Mouse (Mus musculus): ENCODE results near the gene Ssrp1. TPM values are rescaled to one million over a fixed set of nuclear protein-coding genes. Genes with fewer than 3 reads are reported as not detected.

Gene Ssrp1
- polyA plus RNA-seq, 1 experiment from 2014 or later, result 244 TPM

DNA sequence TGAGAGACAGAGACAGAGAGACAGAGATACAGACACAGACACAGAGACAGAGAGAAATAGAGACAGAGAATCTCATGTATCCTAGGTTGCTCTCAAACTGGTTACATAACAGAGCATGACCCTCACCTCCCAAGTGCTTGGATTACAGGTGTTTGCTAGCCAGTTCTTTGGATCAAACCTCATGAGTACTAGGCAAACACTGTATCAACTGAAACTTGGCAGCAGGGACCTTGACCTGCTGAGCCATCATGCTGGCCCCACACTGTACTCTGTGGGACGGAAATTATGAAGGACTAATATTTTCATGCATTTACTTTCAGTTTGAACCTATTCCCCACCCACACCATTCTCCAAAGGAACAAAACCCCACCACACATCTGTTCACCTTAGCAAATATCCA, 56.3 kb downstream of the Ssrp1 start:
- no peak overlapping the region for H3K27ac ChIP-seq (ENCODE audit: low read length)
- no peak overlapping the region for H3K4me3 ChIP-seq (ENCODE audit: low read length)
- ATAC-seq, result peak; percentile 67
- no peak overlapping the region for H3K9ac ChIP-seq (ENCODE audit: low read depth, low read length)
- H3K9me3 ChIP-seq (ENCODE audit: control insufficient read depth, low read length), result no peaks in the 10 kb centered on the region
- peaks cover 14% of the 10 kb centered on the region for H3K4me1 ChIP-seq (ENCODE audit: control insufficient read depth, insufficient read depth, low read length)
- no peaks in the 10 kb centered on the region for H3K27me3 ChIP-seq (replicated peaks; ENCODE audit: control insufficient read depth, insufficient read depth, low read length)
- H3K4me2 ChIP-seq (ENCODE audit: low read depth, low read length), result no peak overlapping the region
- WGBS, result 62% methylated on average over 1 of the region's 1 CpGs
- H3K36me3 ChIP-seq (ENCODE audit: control insufficient read depth, insufficient read depth, low read length), result no peaks in the 10 kb centered on the region

- no peak overlapping the region for H3K4me2 ChIP-seq (ENCODE audit: low read depth, low read length)
- H3K4me1 ChIP-seq (ENCODE audit: control insufficient read depth, insufficient read depth, low read length), result peaks cover 14% of the 10 kb centered on the region
- H3K4me3 ChIP-seq (ENCODE audit: low read length), result no peak overlapping the region
- H3K27ac ChIP-seq (ENCODE audit: low read length), result 0 out of 2 replicates have a peak overlapping the region, but pooled peaks have one; percentile 23
- H3K36me3 ChIP-seq (ENCODE audit: control insufficient read depth, insufficient read depth, low read length), result no peaks in the 10 kb centered on the region
- no peaks in the 10 kb centered on the region for H3K9me3 ChIP-seq (ENCODE audit: control insufficient read depth, low read length)
- H3K27me3 ChIP-seq (replicated peaks; ENCODE audit: control insufficient read depth, insufficient read depth, low read length), result no peaks in the 10 kb centered on the region
- ATAC-seq, result peak; percentile 21; the same call in 1 of the 2 replicates
- WGBS, result 33% methylated on average over 5 of the region's 5 CpGs
- 0 out of 2 replicates have a peak overlapping the region, but pooled peaks have one; percentile 7 for H3K9ac ChIP-seq (ENCODE audit: low read depth, low read length)
Measured at GRCm38 (mm10) chr2:85095906-85096305, 58.9 kb downstream of the Ssrp1 start.

Other genes starting within 250 kb of the Ssrp1 start
- gene Ube2l6, start 238.4 kb upstream of the Ssrp1 start, polyA plus RNA-seq (2015; fragmentation: Nextera tagmentation; extraction: Ambion mirVana), result 47.5 and 49.9 TPM in 2 replicates
- gene Smtnl1, start 214.6 kb upstream of the Ssrp1 start, polyA plus RNA-seq (2015; fragmentation: Nextera tagmentation; extraction: Ambion mirVana), result 0.10 and 0.17 TPM in 2 replicates
- 59.7 and 61.5 TPM in 2 replicates for gene Timm10, start 210.2 kb upstream of the Ssrp1 start, polyA plus RNA-seq (2015; fragmentation: Nextera tagmentation; extraction: Ambion mirVana)
- gene Slc43a1, start 198.4 kb upstream of the Ssrp1 start, polyA plus RNA-seq (2015; fragmentation: Nextera tagmentation; extraction: Ambion mirVana), result 12.8 and 14.6 TPM in 2 replicates
- gene Rtn4rl2, start 150.5 kb upstream of the Ssrp1 start, polyA plus RNA-seq (2015; fragmentation: Nextera tagmentation; extraction: Ambion mirVana), result 0.57 and 0.61 TPM in 2 replicates
- gene Slc43a3, start 100.7 kb upstream of the Ssrp1 start, polyA plus RNA-seq (2015; fragmentation: Nextera tagmentation; extraction: Ambion mirVana), result 43.7 and 47.7 TPM in 2 replicates
- gene Prg2, start 56.8 kb upstream of the Ssrp1 start, polyA plus RNA-seq (2015; fragmentation: Nextera tagmentation; extraction: Ambion mirVana), result 1.0 TPM in 1 of 2 replicates, not detected in the other
- not detected in 2 replicates for gene Prg3, start 49.0 kb upstream of the Ssrp1 start, polyA plus RNA-seq (2015; fragmentation: Nextera tagmentation; extraction: Ambion mirVana)
- gene P2rx3, start 228 bp downstream of the Ssrp1 start, polyA plus RNA-seq (2015; fragmentation: Nextera tagmentation; extraction: Ambion mirVana), result 1.1 and 1.3 TPM in 2 replicates
- 34.4 and 36.8 TPM in 2 replicates for gene Tnks1bp1, start 10.8 kb downstream of the Ssrp1 start, polyA plus RNA-seq (2015; fragmentation: Nextera tagmentation; extraction: Ambion mirVana)
- 61.8 and 62.0 TPM in 2 replicates for gene Aplnr, start 99.0 kb downstream of the Ssrp1 start, polyA plus RNA-seq (2015; fragmentation: Nextera tagmentation; extraction: Ambion mirVana)
- 3.4 and 4.0 TPM in 2 replicates for gene Lrrc55, start 160.0 kb downstream of the Ssrp1 start, polyA plus RNA-seq (2015; fragmentation: Nextera tagmentation; extraction: Ambion mirVana)